Mouse (Mus musculus): Measurements from ENCODE around the gene Lrp4. TPM values are rescaled to one million over a fixed set of nuclear protein-coding genes. Genes with fewer than 3 reads are reported as not detected.
A peak's percentile ranks its signal among the peaks of the same experiment; 100 is the strongest.

Gene Lrp4
- 10 to 100 TPM in 1 of 2 experiments, 1 to 10 TPM in 1; 9.4 to 10.4 TPM for total RNA-seq (2021)
- long read RNA-seq, experiment 1, partial matches to known transcripts, result 2 of 3 reads
- long read RNA-seq, experiment 1, other reads (novel, unspliced or antisense), result 1 of 3 reads
- long read RNA-seq, experiment 2, partial matches to known transcripts, result 1 of 1 reads
- long read RNA-seq, experiment 2, other reads (novel, unspliced or antisense), result 0 of 1 reads

GRCm38 (mm10) chr2:91457259-91457655, at the start of gene Lrp4:
Gene Lrp4 (plus strand): TSS chr2:91457511.
- peak; percentile 75 to 77 for DNase-seq

- DNase-seq, result no peak
Observed at GRCm38 (mm10) chr2:91408031-91408430, 49.3 kb upstream of the Lrp4 start.

GRCm38 (mm10) chr2:91411473-91411872, 45.8 kb upstream of the Lrp4 start:
- no peak for DNase-seq

- DNase-seq, result peak; percentile 11 to 47
Observed at GRCm38 (mm10) chr2:91412361-91412760, 45.0 kb upstream of the Lrp4 start.

GRCm38 (mm10) chr2:91413811-91414210, 43.5 kb upstream of the Lrp4 start:
- peak; percentile 48 to 53 for DNase-seq

GRCm38 (mm10) chr2:91421641-91422040, 35.7 kb upstream of the Lrp4 start:
- no peak for DNase-seq

GRCm38 (mm10) chr2:91424061-91424720, 33.1 kb upstream of the Lrp4 start:
- no peak for DNase-seq

- no peak for DNase-seq
Observed at GRCm38 (mm10) chr2:91426321-91426720, 31.0 kb upstream of the Lrp4 start.

GRCm38 (mm10) chr2:91429146-91429545, 28.2 kb upstream of the Lrp4 start:
- peak in 1 of 2 experiments; percentile 14 for DNase-seq

GRCm38 (mm10) chr2:91429915-91430599, 27.3 kb upstream of the Lrp4 start:
- no peak for DNase-seq

- DNase-seq, result no peak
Observed at GRCm38 (mm10) chr2:91430600-91430919, 26.8 kb upstream of the Lrp4 start.

GRCm38 (mm10) chr2:91436713-91437112, 20.6 kb upstream of the Lrp4 start:
- DNase-seq, result no peak

- no peak for DNase-seq
Observed at GRCm38 (mm10) chr2:91437116-91437815, 20.0 kb upstream of the Lrp4 start.

GRCm38 (mm10) chr2:91439271-91439670, 18.0 kb upstream of the Lrp4 start:
- DNase-seq, result no peak

- no peak for DNase-seq
Observed at GRCm38 (mm10) chr2:91439876-91440275, 17.4 kb upstream of the Lrp4 start.

- DNase-seq, result no peak
Observed at GRCm38 (mm10) chr2:91440686-91441085, 16.6 kb upstream of the Lrp4 start.

- DNase-seq, result no peak
Observed at GRCm38 (mm10) chr2:91441715-91442114, 15.6 kb upstream of the Lrp4 start.

GRCm38 (mm10) chr2:91442241-91442640, 15.1 kb upstream of the Lrp4 start:
- no peak for DNase-seq

- DNase-seq, result peak; percentile 88 to 91
Observed at GRCm38 (mm10) chr2:91444286-91444892, 12.9 kb upstream of the Lrp4 start, which contains the start of gene 1110051M20Rik. Gene 1110051M20Rik (minus strand): TSS chr2:91444704.

GRCm38 (mm10) chr2:91449662-91450061, 7.6 kb upstream of the Lrp4 start:
- DNase-seq, result no peak

- no peak for DNase-seq
Observed at GRCm38 (mm10) chr2:91450316-91450715, 7.0 kb upstream of the Lrp4 start.

GRCm38 (mm10) chr2:91452658-91453057, 4.7 kb upstream of the Lrp4 start:
- DNase-seq, result no peak

All from heart, adult 18-20 months (tissue).